Mouse (Mus musculus) brain, embryonic 18.5 days (tissue): Measurements from ENCODE around the gene Pla2g7.

Experiments used
- DNase-seq: peaks from one replicate; pipeline ENCODE4 v3.0.0-alpha.2; 2012; ENCODE audit warnings: low read depth, low spot score

Pla2g7 gene

DNA sequence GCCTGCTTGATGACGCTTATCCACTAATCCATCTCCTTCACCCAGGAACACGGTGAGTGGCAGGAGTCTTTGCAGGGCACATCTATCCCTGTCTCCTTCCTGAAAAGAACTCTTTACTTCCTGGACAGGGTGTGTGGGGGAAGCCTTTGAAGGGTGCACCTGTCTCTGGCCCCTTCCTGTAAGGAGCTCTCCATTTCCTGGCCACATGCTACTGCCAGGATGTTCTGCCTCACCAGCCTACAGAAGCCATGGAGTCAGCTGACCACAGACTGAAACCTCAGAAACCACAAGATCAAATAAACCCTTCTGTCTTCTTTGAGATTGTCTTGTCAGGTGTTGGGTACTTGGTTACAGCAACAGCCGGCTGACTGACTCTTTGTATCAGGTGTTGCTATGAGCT, 77.2 kb downstream of the Pla2g7 start:
- DNase-seq: no peak

DNA sequence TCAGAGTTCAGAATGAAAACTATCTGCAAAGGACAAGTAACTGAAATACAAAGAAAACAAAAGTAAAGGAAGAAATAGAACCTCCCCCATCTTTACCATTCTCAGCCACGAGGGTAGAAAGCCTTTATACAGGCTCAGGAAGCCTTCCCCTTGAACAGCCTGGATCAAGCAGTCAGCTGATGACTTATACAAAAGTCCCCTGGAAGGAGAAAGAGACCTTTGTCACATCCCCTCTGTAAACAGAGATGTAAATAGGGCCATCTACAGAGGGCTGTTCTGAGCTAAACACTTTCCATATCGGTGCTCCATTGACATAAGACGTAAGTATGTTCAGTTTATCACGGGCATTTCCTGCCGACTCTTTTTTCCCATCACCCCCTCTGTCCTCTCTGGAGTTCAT, 79.0 kb downstream of the Pla2g7 start:
- no peak for DNase-seq

DNA sequence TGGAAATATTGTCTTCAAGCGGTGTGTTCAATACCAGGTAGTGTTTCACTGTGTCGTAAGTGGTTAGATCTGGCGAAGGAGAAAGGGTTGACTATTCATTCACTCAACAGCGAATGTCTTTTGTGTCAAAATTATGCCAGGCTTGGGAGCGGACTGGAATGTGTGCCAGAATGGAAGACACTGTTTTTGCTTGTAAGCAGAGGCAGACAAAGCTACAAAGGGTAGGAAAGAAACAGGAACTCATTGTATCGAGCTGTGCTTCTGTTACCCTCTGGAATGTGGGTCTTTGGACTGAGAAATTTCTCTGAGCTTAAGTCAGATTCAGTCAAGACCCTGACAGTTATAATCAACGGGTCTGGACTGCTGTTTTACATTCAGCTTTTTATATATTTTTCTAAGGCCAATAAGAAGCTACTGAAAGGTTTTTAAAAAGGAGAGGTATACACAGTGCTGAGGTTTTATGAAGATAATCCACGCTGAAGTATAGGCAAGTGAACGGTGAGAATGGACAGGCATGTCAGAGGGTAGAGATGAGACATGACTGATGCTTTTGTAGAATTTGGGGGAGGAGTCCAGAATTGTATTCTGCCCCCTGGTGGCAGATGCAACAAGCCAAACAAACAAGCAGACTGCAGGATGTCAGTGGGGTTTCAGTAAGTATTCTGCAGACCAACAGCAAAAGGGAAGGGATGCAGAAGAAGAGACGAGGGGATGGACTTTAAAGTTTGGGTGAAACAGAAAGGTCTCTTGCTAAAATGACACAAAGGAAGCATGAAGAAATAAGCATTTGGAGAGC, 81.9 kb downstream of the Pla2g7 start:
- no peak for DNase-seq

DNA sequence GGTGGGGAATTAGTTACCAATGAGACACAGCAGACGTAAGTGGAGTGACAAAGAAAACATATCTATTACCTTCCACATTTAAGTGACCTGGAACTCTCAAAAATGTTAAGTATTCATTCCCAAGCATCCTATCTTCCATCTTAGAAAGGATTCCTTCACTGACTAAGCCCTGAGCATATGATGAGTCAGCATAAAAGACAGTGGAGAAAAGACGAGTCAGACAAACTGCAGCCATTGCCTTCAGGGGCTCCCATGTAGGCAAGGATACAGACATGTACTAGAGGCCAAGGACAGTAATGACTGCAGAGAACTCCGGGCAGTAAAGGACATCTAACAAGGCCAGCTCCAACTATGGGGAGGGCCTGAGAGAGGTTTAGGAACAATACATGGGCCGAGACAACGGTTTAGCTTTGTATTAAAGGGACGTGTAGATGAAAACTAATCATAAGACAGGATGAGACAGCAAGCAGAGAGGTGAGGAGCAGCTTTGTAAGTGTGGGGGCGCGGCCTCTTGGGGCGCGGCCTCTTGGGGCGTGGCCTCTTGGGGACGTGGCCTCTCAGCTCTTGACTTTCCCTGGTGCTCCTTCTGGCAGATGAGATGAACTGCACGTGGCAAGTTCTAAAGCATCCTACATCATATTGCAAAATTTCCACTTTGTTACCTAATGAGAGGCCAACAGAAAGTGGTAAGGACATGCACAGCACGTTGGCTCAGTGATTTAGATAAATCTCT, 83.6 kb downstream of the Pla2g7 start:
- DNase-seq: no peak
